Mouse (Mus musculus): ENCODE measurements around the gene Plod3.

DNA sequence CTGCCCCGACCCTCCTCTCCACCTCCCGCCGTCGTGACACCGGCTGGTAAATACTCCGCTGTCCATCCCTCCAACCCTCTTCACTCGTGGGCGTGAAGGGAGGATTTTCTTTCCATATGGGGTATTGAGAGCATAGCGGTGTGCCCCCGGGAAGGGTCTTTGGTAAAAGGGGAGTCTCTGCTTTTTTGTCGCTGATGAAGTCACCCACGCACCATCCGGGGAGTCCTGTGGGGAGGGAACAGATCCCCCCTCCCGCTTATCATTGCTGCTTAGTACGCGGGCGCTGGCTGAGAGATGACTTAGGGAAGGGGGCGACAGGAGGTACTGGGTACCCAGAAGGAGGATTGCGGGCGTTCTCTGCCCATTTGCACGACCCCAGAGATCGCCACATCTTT lies 43.6 kb downstream of the Plod3 start:
- TF ChIP-seq POLR2A (IDR thresholded peaks at IDR 0.05; ENCODE audit: low read depth, low read length) = no peak
- no peak for TF ChIP-seq CTCF (conservative IDR thresholded peaks at IDR 0.05; ENCODE audit: insufficient read depth, insufficient read length, low read depth, low read length)

Measured in kidney, adult 2 months (tissue).